Mouse (Mus musculus): Measurements from ENCODE around the gene 4933421I07Rik.

4933421I07Rik gene

DNA sequence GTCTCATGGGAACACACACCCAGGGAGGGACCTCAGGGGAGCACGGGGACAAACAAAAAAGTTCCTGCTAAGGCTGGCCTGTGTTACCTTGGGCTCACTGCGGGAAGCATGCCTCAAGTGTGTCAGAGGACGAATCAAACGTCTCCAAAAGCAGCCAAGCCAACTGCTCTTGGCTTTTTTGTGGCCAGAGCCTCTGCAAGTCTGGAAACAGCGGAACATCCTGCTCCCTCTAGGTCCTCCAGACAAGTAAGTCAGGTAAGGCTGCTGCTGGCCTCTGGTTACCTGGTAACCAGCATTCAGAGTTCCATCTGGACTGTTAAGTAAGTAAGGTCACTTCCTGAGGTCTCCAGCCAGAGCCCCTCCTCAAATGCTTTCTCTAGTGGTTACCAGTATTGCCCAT lies at the start of gene 4933421I07Rik:
TSS of gene 4933421I07Rik (minus strand) at position 271 of the 400 bp plus-strand sequence.
- no peak for DNase-seq (ENCODE audit: low read depth, low spot score)

DNA sequence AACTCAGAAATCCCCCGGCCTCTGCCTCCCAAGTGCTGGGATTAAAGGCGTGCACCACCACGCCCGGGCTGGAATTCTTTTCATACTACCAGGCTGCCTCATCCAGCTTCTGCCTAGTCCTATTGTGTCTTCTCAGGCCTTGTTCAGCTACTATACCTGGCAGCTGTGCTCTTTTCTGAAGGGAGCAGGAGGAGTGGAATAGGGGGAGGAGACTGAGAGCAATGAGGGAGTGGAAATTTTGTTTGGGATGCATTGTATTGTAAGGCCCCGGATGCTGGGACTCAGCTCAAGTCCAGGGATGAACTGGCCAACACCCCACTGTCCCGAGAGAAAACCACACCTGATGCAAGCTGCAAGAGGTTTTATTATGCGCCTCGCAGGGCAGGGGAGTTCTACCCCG lies 49.4 kb upstream of the 4933421I07Rik start:
- DNase-seq (ENCODE audit: low read depth, low spot score), result no peak

- no peak for DNase-seq (ENCODE audit: low read depth, low spot score)
Measured at GRCm38 (mm10) chr7:42496202-42496601, 48.3 kb upstream of the 4933421I07Rik start.

GRCm38 (mm10) chr7:42490859-42491258 lies 42.9 kb upstream of the 4933421I07Rik start:
- no peak for DNase-seq (ENCODE audit: low read depth, low spot score)

GRCm38 (mm10) chr7:42490358-42490757 lies 42.4 kb upstream of the 4933421I07Rik start:
- DNase-seq (ENCODE audit: low read depth, low spot score), result no peak

GRCm38 (mm10) chr7:42454640-42455039 lies 6.7 kb upstream of the 4933421I07Rik start:
- DNase-seq (ENCODE audit: low read depth, low spot score), result no peak

GRCm38 (mm10) chr7:42450618-42451017 lies 2.7 kb upstream of the 4933421I07Rik start:
- DNase-seq (ENCODE audit: low read depth, low spot score), result no peak

DNA sequence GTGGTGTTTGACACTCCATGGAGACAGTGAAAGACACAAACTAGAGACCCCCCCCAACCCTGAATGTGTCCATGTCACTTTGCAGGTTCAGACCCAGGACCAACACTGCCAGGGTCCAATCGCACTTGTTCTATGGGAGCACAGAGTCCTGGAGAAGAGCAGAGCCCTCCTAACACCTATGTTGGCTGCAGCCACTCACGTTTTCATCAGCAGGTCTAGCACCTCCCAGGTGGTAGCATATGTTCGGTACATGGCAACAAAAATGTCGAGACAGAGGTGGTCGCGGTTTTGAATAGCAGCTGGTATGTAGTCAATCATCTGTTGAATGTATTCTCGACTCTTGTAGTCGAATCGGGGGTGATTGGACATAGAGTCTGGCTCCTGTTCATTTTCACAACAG lies 568 bp downstream of the 4933421I07Rik start:
- no peak for DNase-seq (ENCODE audit: low read depth, low spot score)

Data from forelimb bud, embryonic 11.5 days (tissue).